Mouse (Mus musculus): ENCODE data around the gene Rrp1. TPM values are rescaled to one million over a fixed set of nuclear protein-coding genes. Genes with fewer than 3 reads are reported as not detected.
"Not testable (repeated sequence)": the region's sequence is repeated elsewhere in the genome, so short reads cannot be mapped to it uniquely, and the experiment has no call there.

Gene Rrp1
- total RNA-seq, 2 experiments from 2014 or later, result 132 to 138 TPM

- no peak for DNase-seq
These were observed 9.8 kb upstream of the Rrp1 start for GRCm38 (mm10) chr10:78422614-78423013.

- no peak for DNase-seq
These were observed 8.1 kb upstream of the Rrp1 start for GRCm38 (mm10) chr10:78420929-78421328.

GRCm38 (mm10) chr10:78418791-78419190 lies 5.9 kb upstream of the Rrp1 start:
- DNase-seq, result no peak

GRCm38 (mm10) chr10:78417888-78418287 lies 5.0 kb upstream of the Rrp1 start:
- DNase-seq, result no peak

GRCm38 (mm10) chr10:78414936-78415335 lies 2.1 kb upstream of the Rrp1 start:
- not testable (repeated sequence) for DNase-seq

GRCm38 (mm10) chr10:78413152-78413520 lies 293 bp upstream of the Rrp1 start:
- DNase-seq, result no peak

GRCm38 (mm10) chr10:78411851-78412250 lies 992 bp downstream of the Rrp1 start:
- no peak for DNase-seq

GRCm38 (mm10) chr10:78409035-78409788 lies 3.6 kb downstream of the Rrp1 start:
- DNase-seq, result no peak

- no peak for DNase-seq
These were observed 5.7 kb downstream of the Rrp1 start for GRCm38 (mm10) chr10:78407132-78407531.

- no peak for DNase-seq
These were observed 6.7 kb downstream of the Rrp1 start for GRCm38 (mm10) chr10:78406152-78406551.

GRCm38 (mm10) chr10:78402301-78402922 lies 10.4 kb downstream of the Rrp1 start:
- DNase-seq, result no peak

GRCm38 (mm10) chr10:78401127-78401526 lies 11.7 kb downstream of the Rrp1 start:
- no peak for DNase-seq

GRCm38 (mm10) chr10:78399090-78399657 lies 13.7 kb downstream of the Rrp1 start:
- DNase-seq, result peak; percentile 66

- DNase-seq, result no peak
These were observed 16.3 kb downstream of the Rrp1 start for GRCm38 (mm10) chr10:78396625-78396885.

GRCm38 (mm10) chr10:78395819-78396624 lies 16.8 kb downstream of the Rrp1 start:
- peak; percentile 98 for DNase-seq

GRCm38 (mm10) chr10:78395377-78395776 lies 17.5 kb downstream of the Rrp1 start:
- no peak for DNase-seq

- DNase-seq, result peak; percentile 88
These were observed 20.8 kb downstream of the Rrp1 start for GRCm38 (mm10) chr10:78392072-78392471.

GRCm38 (mm10) chr10:78390982-78391470 lies 21.8 kb downstream of the Rrp1 start:
- no peak for DNase-seq

GRCm38 (mm10) chr10:78388216-78388980 lies 24.4 kb downstream of the Rrp1 start:
- no peak for DNase-seq

GRCm38 (mm10) chr10:78385520-78385919 lies 27.3 kb downstream of the Rrp1 start:
- no peak for DNase-seq

- no peak for DNase-seq
These were observed 29.3 kb downstream of the Rrp1 start for GRCm38 (mm10) chr10:78383567-78383966.

GRCm38 (mm10) chr10:78378516-78378915 lies 34.3 kb downstream of the Rrp1 start:
- DNase-seq, result no peak
